Mouse (Mus musculus): ENCODE results near the gene Ehbp1l1. TPM values are rescaled to one million over a fixed set of nuclear protein-coding genes. Genes with fewer than 3 reads are reported as not detected.

Ehbp1l1 gene
- polyA plus RNA-seq, 1 experiment from 2014 or later = 9.3 TPM

DNA sequence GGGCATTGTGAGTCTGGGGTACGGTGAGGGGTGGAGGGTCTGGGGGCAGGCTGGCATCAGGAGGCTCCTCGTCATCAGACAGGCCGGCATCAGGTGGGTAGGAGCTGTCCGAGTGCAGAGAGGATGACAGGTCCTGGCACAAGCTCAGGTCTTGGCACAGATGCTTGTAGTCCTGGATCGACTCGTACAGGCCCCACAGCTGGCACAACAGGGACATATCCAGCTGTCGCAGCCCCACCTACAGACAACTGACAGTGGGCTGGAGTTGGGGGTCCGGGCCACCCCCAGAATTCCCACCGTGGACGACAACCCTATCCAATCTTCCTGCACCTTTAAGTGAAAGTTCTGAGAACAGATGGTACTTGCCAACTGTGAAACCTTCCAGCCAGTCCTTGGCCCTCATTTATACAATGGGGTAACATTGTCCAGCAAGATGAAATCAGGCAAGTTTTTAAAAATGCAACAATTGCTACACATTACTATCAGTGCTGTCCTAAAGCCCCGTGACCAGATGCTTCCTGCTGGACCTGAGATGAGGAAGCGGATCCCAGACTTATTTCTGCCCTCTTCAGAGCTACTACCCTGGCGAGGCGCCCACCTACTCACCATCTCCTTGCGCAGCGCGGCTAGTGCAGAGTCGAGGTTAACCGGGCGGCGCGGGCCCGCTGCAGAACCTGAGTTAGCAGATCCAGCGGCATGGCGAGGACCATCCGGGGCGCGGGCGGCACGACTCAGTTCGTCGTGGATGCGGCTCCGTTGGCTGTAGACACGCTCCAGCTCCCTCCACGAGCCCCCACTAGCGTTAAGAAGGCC, 2.7 kb upstream of the Ehbp1l1 start:
- H3K9me3 ChIP-seq (replicated peaks) = no peaks in the 10 kb centered on the region
- no peak for DNase-seq (ENCODE audit: low spot score)
- peak overlapping the region; percentile 97 for H3K27ac ChIP-seq (replicated peaks)
- H3K4me3 ChIP-seq = peak overlapping the region; percentile 95
- 14% methylated on average over 37 of the region's 37 CpGs for WGBS
- H3K27me3 ChIP-seq (ENCODE audit: low read depth, poor library complexity, severe bottlenecking) = peaks cover 18% of the 10 kb centered on the region
- H3K4me1 ChIP-seq = peaks cover 72% of the 10 kb centered on the region
- peaks cover 38% of the 10 kb centered on the region for H3K36me3 ChIP-seq

DNA sequence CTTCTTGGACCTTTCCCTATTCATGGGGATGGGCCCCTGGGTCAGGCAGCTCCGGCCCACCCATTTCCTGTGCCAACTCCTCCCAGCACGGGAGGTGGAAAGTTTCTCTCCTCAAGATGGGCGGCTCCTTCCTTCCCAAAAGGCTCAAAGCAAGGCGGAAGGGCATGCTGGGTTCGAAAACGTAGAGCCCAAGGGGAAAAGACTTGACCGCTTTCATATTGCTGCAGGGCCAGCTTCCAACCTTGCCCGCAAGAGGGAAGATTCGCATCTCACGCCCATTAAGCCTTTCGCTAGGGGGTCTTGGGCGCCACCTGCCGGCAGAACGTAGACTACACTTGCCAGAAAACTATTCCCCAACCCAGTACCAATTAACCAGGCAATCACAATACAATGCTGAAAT, 1.6 kb upstream of the Ehbp1l1 start:
- H3K4me1 ChIP-seq = peaks cover 72% of the 10 kb centered on the region

DNA sequence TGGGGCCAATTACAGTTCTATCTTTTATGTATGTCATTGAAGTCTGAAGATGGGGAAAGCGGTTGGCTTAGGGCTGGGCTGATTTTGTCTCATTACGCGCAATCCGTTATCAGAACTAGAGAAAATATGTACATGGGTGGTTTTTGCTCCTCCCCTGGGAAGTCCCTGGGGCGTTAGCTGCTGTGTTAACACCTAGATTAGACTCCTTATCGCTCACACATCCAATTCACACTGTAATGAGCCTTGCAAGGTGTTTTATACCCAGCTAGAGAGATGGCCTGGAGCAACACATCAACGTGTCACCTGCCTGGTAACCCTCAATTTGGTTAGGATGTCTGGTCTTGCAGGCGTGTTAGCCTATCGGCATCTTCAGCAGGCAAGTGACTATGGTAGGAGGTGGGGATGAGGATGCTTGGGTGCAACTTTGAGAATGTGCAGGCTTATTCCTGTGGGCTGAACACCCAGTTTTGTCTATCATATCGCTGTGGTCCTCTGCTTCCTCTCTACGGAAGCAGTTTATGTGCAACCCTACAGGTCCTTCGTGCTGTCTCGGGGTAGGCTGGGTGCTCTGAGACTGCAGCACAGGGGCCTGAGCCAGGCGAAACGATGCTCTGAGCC, 953 bp upstream of the Ehbp1l1 start:
- Histone ChIP-seq H3K4me1 (peaks cover 71% of the 10 kb centered on the region), H3K9me3 (replicated peaks) (no peaks in the 10 kb centered on the region), H3K36me3 (peaks cover 53% of the 10 kb centered on the region), H3K27ac (replicated peaks) (peak overlapping the region; percentile 97; the same call in 1 of the 2 replicates), H3K4me3 (peak overlapping the region; percentile 95), H3K27me3 (ENCODE audit: low read depth, poor library complexity, severe bottlenecking) (peaks cover 18% of the 10 kb centered on the region)
- 84% methylated on average over 15 of the region's 15 CpGs for WGBS
- DNase-seq (ENCODE audit: low spot score) = no peak

More for the DNA sequence above, 1.6 kb upstream of the Ehbp1l1 start:
- DNase-seq (ENCODE audit: low spot score) = peak; percentile 86
- Histone ChIP-seq H3K36me3 (peaks cover 46% of the 10 kb centered on the region), H3K9me3 (replicated peaks) (no peaks in the 10 kb centered on the region), H3K27ac (replicated peaks) (peak overlapping the region; percentile 97), H3K27me3 (ENCODE audit: low read depth, poor library complexity, severe bottlenecking) (peaks cover 18% of the 10 kb centered on the region), H3K4me3 (peak overlapping the region; percentile 95)
- 6% methylated on average over 14 of the region's 14 CpGs for WGBS

DNA sequence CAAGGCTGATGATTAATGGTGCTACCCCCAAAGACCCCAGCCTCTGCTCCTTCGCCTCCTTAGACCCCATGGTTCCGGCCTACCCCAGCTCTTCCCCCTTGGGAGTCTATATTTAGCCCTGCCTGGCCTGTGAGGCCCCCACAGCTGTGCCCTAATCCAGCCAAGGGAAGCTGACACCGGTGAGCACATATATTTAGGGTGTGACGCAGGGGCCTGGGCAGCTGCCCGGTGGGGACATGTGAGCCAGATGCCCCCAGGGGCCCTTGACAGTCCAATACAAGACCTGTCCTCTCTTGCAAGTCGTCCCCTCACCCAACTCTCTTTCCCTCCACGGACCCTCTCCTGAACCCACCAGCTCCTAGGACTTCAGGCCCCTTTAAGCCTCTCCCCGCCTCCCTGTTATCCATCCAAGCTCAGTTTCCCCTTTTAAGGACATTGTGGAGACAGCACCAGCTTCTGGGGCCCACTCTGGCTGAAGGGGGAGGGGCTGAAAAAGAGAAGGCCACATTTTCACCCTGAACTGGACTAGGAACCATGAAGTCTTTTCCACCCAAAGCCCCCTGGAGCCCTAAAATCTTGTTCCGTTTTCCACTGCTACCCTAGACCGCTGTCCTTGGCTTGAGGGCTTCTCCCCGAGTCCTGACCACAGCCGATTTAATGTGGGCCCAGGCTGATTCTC, 949 bp downstream of the Ehbp1l1 start:
- H3K4me1 ChIP-seq = peaks cover 54% of the 10 kb centered on the region
- H3K9me3 ChIP-seq (replicated peaks) = no peaks in the 10 kb centered on the region
- peak overlapping the region; percentile 95 for H3K4me3 ChIP-seq
- H3K36me3 ChIP-seq = peaks cover 68% of the 10 kb centered on the region
- no peak for DNase-seq (ENCODE audit: low spot score)
- WGBS = 84% methylated on average over 12 of the region's 12 CpGs
- peak overlapping the region; percentile 52; the same call in 1 of the 2 replicates for H3K27ac ChIP-seq (replicated peaks)
- H3K27me3 ChIP-seq (ENCODE audit: low read depth, poor library complexity, severe bottlenecking) = peaks cover 18% of the 10 kb centered on the region

DNA sequence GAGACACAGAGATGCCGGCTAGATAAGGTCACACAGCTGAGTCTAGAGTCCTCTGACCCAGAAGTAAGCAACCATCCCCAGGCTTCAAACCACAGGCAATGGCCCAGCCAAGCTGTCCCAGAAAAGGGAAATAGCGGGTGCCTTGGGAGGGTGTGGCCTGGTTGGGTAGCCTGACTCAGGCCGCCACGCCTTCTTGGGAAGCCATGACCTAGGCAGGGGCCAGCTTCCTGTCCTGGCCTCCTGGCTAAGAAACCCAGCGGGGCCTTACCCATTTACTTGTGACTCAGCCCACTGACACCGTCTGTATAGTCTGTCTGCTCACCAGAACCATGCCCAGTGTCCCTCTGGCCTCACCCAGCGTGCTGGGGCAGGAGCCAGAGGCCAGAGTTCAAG, 1.6 kb downstream of the Ehbp1l1 start:
- Histone ChIP-seq H3K27me3 (ENCODE audit: low read depth, poor library complexity, severe bottlenecking) (peaks cover 18% of the 10 kb centered on the region), H3K36me3 (peaks cover 72% of the 10 kb centered on the region), H3K9me3 (replicated peaks) (no peaks in the 10 kb centered on the region), H3K4me3 (peak overlapping the region; percentile 95), H3K27ac (replicated peaks) (peak overlapping the region; percentile 52; the same call in 1 of the 2 replicates), H3K4me1 (peaks cover 48% of the 10 kb centered on the region)
- no peak for DNase-seq (ENCODE audit: low spot score)
- WGBS = 76% methylated on average over 7 of the region's 7 CpGs

DNA sequence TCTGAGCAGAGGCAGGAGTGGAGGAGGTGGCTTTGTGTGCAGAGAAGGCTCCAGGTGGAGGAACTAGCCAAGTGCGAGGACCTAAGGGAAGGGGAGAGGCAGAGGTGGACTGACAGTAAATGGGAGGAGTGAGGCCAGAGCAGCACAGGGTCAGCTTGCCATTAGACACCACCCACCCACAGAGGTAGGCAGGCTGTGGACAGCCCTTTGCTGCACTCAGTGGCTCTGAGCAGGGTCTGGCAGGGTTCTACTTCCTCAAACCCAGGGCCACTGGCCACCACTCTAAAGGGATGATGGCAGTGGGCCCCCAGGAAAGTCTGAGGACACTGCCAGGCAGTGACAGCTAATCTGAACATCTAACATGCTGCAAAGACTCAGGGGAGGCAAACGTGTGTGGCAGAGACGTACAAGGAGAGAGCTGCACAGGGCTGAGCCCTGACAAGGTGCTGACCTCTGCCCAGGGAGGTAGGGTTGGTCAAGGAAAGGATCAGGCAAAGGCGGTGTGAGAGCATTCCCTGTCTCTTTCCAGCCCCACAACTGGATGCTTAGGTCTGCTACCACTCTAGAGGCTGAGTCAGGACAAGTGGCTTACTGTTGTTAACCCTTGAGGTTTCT, 2.1 kb downstream of the Ehbp1l1 start:
- Histone ChIP-seq H3K27me3 (ENCODE audit: low read depth, poor library complexity, severe bottlenecking) (peaks cover 18% of the 10 kb centered on the region), H3K27ac (replicated peaks) (no peak overlapping the region), H3K9me3 (replicated peaks) (no peaks in the 10 kb centered on the region), H3K4me1 (peaks cover 44% of the 10 kb centered on the region), H3K4me3 (no peak overlapping the region), H3K36me3 (peaks cover 77% of the 10 kb centered on the region)
- no peak for DNase-seq (ENCODE audit: low spot score)
- WGBS = 74% methylated on average over 4 of the region's 4 CpGs

DNA sequence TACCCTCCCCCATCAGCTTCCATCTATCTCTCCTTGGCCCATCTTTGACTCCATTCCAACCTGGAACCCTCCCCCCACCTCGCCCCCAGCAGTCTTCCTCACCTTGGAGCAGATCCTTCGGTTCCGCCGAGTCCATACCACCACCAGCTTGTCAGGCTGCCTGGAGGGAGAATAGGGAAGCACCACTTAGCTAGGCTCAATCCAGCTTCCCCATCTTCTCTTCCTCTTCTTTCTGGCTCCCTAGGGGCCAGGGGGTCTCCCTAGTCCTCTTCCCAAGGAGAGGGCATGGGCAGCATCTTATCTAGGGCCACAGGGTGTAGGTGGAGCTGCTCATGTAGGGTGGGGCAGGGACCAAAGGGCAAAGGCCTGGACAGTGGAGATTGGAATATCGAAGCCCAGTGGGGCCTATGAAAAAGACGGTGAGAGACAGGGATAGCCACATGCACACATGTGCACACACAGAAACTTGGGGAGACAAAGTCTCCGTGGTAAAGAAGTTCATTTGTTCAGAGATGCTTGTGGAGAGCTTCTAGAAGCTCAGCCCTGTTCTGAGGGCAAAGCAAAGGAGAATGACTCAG, 3.2 kb downstream of the Ehbp1l1 start:
- Histone ChIP-seq H3K27me3 (ENCODE audit: low read depth, poor library complexity, severe bottlenecking) (peaks cover 21% of the 10 kb centered on the region), H3K4me3 (0 out of 2 replicates have a peak overlapping the region, but pooled peaks have one; percentile 14), H3K9me3 (replicated peaks) (no peaks in the 10 kb centered on the region), H3K36me3 (peaks cover 88% of the 10 kb centered on the region), H3K4me1 (peaks cover 35% of the 10 kb centered on the region), H3K27ac (replicated peaks) (no peak overlapping the region)
- no peak for DNase-seq (ENCODE audit: low spot score)
- 90% methylated on average over 7 of the region's 7 CpGs for WGBS

DNA sequence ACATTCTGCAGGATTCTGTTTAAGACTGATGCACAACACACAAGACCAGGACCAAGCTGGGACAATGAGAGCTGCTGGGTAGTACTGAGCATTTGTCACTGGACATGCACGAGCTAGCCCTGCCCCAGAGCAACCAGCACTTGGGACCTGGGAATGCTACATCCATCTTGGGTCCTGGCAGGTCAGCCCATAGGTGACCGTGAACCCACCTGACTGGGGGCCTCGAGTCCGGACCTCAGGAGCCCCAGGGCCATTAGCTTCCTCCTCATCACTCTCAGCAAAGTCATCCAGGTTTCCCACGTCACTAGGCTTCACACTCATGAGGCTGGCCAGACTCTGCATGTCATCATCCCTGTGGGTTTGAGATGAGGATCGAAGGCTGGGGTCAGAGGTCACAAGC, 4.9 kb downstream of the Ehbp1l1 start:
- Histone ChIP-seq H3K27me3 (ENCODE audit: low read depth, poor library complexity, severe bottlenecking) (peaks cover 19% of the 10 kb centered on the region), H3K27ac (replicated peaks) (no peak overlapping the region), H3K4me3 (no peak overlapping the region), H3K36me3 (peaks cover 92% of the 10 kb centered on the region), H3K4me1 (peaks cover 32% of the 10 kb centered on the region), H3K9me3 (replicated peaks) (no peaks in the 10 kb centered on the region)
- WGBS = 89% methylated on average over 6 of the region's 6 CpGs
- no peak for DNase-seq (ENCODE audit: low spot score)

DNA sequence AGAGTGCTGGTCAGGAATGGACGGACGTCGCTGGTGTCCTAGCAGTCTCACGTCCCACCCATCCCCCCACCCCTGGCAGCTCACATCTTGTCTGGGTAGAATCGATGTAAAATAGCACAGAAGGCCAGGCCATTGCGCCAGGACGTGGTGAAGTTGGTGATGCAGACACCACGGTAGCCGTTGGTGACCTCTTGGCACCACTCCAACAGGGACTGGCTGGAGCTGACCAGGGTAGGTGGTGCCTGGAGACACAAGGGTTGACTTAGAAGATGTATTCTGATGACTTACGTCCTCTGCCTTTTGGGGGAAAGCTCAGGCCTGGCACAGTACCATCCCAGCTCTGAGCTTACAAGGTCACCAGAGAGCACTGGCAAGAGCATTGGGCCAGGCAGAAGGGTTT, 9.2 kb downstream of the Ehbp1l1 start:
- peaks cover 23% of the 10 kb centered on the region for H3K27me3 ChIP-seq (ENCODE audit: low read depth, poor library complexity, severe bottlenecking)
- no peaks in the 10 kb centered on the region for H3K9me3 ChIP-seq (replicated peaks)
- no peak overlapping the region for H3K27ac ChIP-seq (replicated peaks)
- WGBS = 60% methylated on average over 10 of the region's 10 CpGs
- DNase-seq (ENCODE audit: low spot score) = no peak
- peak overlapping the region; percentile 4; the same call in 1 of the 2 replicates for H3K4me3 ChIP-seq
- peaks cover 37% of the 10 kb centered on the region for H3K4me1 ChIP-seq
- H3K36me3 ChIP-seq = peaks cover 87% of the 10 kb centered on the region

DNA sequence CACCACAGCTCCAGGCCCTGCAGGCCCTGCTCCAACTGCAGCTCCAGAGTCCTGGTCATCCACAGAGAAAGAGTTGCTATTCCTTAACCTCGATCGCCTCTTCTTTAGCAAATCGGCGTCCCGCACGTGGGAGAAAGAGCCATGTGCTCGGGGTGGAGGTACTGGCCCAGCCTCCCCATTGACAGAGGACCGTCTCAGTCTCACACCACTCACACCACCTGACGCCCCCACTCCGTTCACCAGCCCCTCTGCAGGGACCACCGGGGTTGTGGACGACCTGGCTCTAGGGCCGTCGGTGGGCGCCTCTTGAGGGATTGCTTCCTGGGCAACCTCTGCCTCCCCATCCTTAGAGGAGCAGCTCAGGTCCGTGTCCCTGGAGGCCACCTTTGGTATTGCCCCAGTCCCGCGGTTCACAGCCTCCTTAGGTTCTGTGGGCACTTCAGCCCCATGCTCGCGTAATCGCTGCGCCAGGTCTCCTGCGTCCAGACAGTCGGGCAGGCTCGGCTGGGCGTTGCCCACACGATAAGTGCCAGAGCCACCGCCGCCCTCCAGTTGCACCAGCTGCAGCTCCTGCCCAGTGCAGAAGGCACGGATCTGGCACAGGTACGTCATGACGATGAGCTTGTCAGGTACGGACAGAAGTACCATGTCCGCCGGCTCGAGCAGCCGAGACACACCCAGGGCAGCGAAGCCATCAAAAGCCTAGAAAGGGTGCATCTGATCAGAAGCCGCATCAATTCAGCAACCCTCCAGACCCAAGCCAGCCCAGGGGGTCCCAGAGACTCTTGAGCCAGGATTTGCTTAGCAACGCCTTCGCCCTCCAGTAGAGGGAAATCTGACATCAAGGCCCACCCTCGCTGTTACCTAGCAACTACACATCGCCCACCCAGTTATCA, 10.1 kb downstream of the Ehbp1l1 start:
- peaks cover 23% of the 10 kb centered on the region for H3K27me3 ChIP-seq (ENCODE audit: low read depth, poor library complexity, severe bottlenecking)
- peaks cover 84% of the 10 kb centered on the region for H3K36me3 ChIP-seq
- peak; percentile 60 for DNase-seq (ENCODE audit: low spot score)
- peak overlapping the region; percentile 45 for H3K4me3 ChIP-seq
- 14% methylated on average over 43 of the region's 43 CpGs for WGBS
- H3K4me1 ChIP-seq = peaks cover 37% of the 10 kb centered on the region
- H3K27ac ChIP-seq (replicated peaks) = peak overlapping the region; percentile 58
- H3K9me3 ChIP-seq (replicated peaks) = no peaks in the 10 kb centered on the region

DNA sequence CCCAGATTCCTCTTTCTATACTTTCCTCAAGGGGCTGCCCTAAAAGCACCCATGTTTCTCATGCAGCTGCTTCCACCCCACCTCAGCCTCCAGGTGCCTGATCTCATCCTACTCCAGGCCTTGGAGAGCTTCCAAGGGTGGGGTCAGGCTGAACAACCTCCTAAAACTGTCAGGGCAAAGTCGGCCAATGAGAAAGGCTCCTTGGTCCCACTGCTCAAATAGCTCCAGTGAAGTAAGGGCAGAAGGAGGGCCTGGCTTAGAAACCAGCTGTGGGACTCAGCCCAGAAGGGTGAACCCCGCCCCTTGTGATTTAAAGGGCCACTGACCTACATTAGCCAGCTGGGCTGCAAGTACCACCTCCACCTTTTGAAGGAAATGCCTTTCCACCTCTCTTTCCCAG, 12.4 kb downstream of the Ehbp1l1 start:
- DNase-seq (ENCODE audit: low spot score) = no peak
- Histone ChIP-seq H3K27ac (replicated peaks) (no peak overlapping the region; the same call in 1 of the 2 replicates), H3K4me1 (peaks cover 37% of the 10 kb centered on the region), H3K27me3 (ENCODE audit: low read depth, poor library complexity, severe bottlenecking) (peaks cover 23% of the 10 kb centered on the region), H3K36me3 (peaks cover 84% of the 10 kb centered on the region), H3K4me3 (no peak overlapping the region; the same call in 1 of the 2 replicates), H3K9me3 (replicated peaks) (no peaks in the 10 kb centered on the region)
- 25% methylated on average over 2 of the region's 2 CpGs for WGBS

Measured in midbrain, embryonic 10.5 days (tissue).